Mouse (Mus musculus): ENCODE data around the gene Plekhg6. TPM values are rescaled to one million over a fixed set of nuclear protein-coding genes. Genes with fewer than 3 reads are reported as not detected.

Plekhg6 gene
- polyA plus RNA-seq, 1 experiment from 2014 or later, result 3.4 TPM

DNA sequence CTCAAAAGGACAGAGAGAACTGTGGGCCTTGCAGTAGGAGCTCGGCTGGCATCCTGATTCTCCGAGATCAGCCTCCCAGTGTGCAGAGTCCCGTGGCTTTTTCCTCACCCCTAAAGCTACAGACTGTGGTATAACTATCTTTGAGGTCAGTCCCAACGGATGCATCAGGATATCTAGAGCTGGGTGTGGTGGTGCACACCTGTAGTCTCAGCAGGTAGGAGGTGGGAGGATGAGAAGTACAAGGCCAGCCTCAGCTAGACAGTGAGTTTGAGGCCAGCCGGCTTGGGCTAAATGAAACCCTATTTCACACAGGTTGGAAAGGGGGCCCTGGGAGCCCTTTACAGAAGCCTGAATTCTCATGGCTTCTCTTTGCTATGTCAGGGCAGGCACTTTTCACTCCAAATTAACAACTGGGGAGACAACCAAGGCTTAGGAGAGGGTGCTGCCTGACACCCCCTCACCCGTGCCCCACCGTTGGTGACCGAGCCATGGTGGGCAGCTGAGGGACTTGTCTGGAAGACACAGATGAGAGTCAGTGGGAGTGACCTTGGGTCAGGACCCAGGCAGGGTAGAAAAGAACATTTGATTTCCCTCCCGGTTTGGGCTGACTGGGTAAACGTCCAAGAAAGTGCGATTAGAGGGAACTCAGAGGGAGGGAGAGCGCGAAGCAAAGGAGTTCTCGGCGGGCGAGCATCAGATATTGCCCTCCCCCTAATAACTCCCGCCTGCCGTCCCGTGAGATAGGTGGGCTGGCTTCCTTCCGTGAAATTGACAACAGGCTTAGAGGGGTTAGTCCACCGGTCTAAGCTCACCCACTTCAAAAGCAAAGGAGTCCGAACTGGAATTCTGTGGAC is 31.6 kb downstream of the Plekhg6 start, which contains the start of gene Tnfrsf1a:
Gene Tnfrsf1a (plus strand): TSS at position 642 of the 854 bp plus-strand sequence.
- peak; percentile 57 for DNase-seq (ENCODE audit: low spot score)
- TF ChIP-seq CTCF (IDR thresholded peaks at IDR 0.05; ENCODE audit: low read depth), result no peak
- Histone ChIP-seq H3K27ac (peak within 1 kb of the TSS; percentile 80), H3K36me3 (ENCODE audit: insufficient read depth, low read length) (no peaks in the 10 kb centered on the region), H3K9me3 (replicated peaks; ENCODE audit: low read length) (no peaks in the 10 kb centered on the region), H3K4me2 (ENCODE audit: low read length) (peak within 1 kb of the TSS; percentile 67), H3K9ac (ENCODE audit: low read depth, low read length) (peak within 1 kb of the TSS; percentile 66), H3K27me3 (ENCODE audit: insufficient read depth, low read length) (no peaks in the 10 kb centered on the region), H3K4me1 (replicated peaks; ENCODE audit: insufficient read depth, low read length) (peaks cover 27% of the 10 kb centered on the region), H3K4me3 (replicated peaks; ENCODE audit: low read depth, low read length) (peak within 1 kb of the TSS; percentile 53)
- ATAC-seq (replicated peaks; ENCODE audit: low FRiP score, low read depth), result no peak
- 7% methylated on average over 22 of the region's 22 CpGs for WGBS

- no peak for DNase-seq (ENCODE audit: low spot score)
- ATAC-seq (replicated peaks; ENCODE audit: low FRiP score, low read depth), result no peak; the same call in 1 of the 2 replicates
- no peak for TF ChIP-seq CTCF (IDR thresholded peaks at IDR 0.05; ENCODE audit: low read depth)
- H3K4me3 ChIP-seq (replicated peaks; ENCODE audit: low read depth, low read length), result no peak overlapping the region
- H3K27ac ChIP-seq, result 0 out of 2 replicates have a peak overlapping the region, but pooled peaks have one; percentile 19
- no peaks in the 10 kb centered on the region for H3K36me3 ChIP-seq (ENCODE audit: insufficient read depth, low read length)
- peaks cover 14% of the 10 kb centered on the region for H3K4me1 ChIP-seq (replicated peaks; ENCODE audit: insufficient read depth, low read length)
- no peaks in the 10 kb centered on the region for H3K9me3 ChIP-seq (replicated peaks; ENCODE audit: low read length)
- H3K27me3 ChIP-seq (ENCODE audit: insufficient read depth, low read length), result no peaks in the 10 kb centered on the region
- H3K4me2 ChIP-seq (ENCODE audit: low read length), result no peak overlapping the region
- 55% methylated on average over 2 of the region's 2 CpGs for WGBS
- H3K9ac ChIP-seq (ENCODE audit: low read depth, low read length), result no peak overlapping the region
Observed at GRCm38 (mm10) chr6:125346029-125346428, 34.6 kb downstream of the Plekhg6 start.

GRCm38 (mm10) chr6:125345625-125346024 is 35.0 kb downstream of the Plekhg6 start:
- H3K4me3 ChIP-seq (replicated peaks; ENCODE audit: low read depth, low read length), result no peak overlapping the region
- no peak for TF ChIP-seq CTCF (IDR thresholded peaks at IDR 0.05; ENCODE audit: low read depth)
- H3K9me3 ChIP-seq (replicated peaks; ENCODE audit: low read length), result no peaks in the 10 kb centered on the region
- peaks cover 11% of the 10 kb centered on the region; the same call in 1 of the 2 replicates for H3K4me1 ChIP-seq (replicated peaks; ENCODE audit: insufficient read depth, low read length)
- 0 out of 2 replicates have a peak overlapping the region, but pooled peaks have one; percentile 19 for H3K27ac ChIP-seq
- H3K27me3 ChIP-seq (ENCODE audit: insufficient read depth, low read length), result no peaks in the 10 kb centered on the region
- H3K4me2 ChIP-seq (ENCODE audit: low read length), result no peak overlapping the region
- ATAC-seq (replicated peaks; ENCODE audit: low FRiP score, low read depth), result no peak
- 65% methylated on average over 1 of the region's 1 CpGs for WGBS
- no peak for DNase-seq (ENCODE audit: low spot score)
- H3K9ac ChIP-seq (ENCODE audit: low read depth, low read length), result no peak overlapping the region
- no peaks in the 10 kb centered on the region for H3K36me3 ChIP-seq (ENCODE audit: insufficient read depth, low read length)

DNA sequence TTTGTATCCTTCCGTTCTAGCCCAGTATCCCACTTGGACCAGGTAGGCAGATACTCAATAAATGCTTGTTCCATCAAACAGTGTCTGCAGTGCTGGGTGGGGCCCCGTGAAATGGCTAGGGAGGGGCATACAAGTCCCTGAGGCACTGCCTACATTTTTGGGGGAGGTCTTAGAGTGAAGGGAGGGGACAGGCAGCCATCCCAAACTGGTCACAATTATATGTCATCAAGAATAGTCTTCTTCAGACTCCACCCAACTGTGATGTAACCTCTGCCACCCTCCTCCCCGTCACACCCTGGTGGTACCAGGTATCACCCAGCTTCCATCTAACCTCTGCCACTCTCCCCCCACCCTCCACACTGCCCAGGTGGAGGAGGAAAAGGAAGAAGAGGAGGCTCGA is 35.7 kb downstream of the Plekhg6 start:
- ATAC-seq (replicated peaks; ENCODE audit: low FRiP score, low read depth), result no peak
- no peak overlapping the region for H3K4me2 ChIP-seq (ENCODE audit: low read length)
- no peak overlapping the region for H3K4me3 ChIP-seq (replicated peaks; ENCODE audit: low read depth, low read length)
- H3K27ac ChIP-seq, result no peak overlapping the region
- WGBS, result 65% methylated on average over 4 of the region's 4 CpGs
- no peak for TF ChIP-seq CTCF (IDR thresholded peaks at IDR 0.05; ENCODE audit: low read depth)
- no peak overlapping the region for H3K9ac ChIP-seq (ENCODE audit: low read depth, low read length)
- no peaks in the 10 kb centered on the region for H3K36me3 ChIP-seq (ENCODE audit: insufficient read depth, low read length)
- H3K27me3 ChIP-seq (ENCODE audit: insufficient read depth, low read length), result no peaks in the 10 kb centered on the region
- H3K4me1 ChIP-seq (replicated peaks; ENCODE audit: insufficient read depth, low read length), result peaks cover 11% of the 10 kb centered on the region; the same call in 1 of the 2 replicates
- no peak for DNase-seq (ENCODE audit: low spot score)
- no peaks in the 10 kb centered on the region for H3K9me3 ChIP-seq (replicated peaks; ENCODE audit: low read length)

DNA sequence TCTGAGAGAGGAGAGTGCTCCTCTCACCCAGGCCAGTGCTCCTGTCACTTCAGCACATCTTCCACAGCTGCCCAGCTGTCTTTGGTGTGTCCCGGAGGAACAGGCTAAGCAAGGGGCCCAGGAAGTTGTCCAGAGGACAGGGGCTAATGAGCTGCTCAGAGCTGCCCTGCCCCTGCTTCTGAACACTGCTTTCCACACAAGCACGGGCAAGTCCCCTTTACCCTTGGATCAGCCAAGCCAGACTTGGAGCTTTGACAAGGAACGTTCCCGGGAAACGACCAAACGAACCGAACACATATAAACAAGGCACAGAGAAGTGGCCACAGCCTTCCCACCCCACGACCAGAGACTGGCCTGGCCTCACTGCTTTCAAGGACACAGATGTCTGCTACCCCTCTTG is 36.5 kb downstream of the Plekhg6 start:
- Histone ChIP-seq H3K4me3 (replicated peaks; ENCODE audit: low read depth, low read length) (no peak overlapping the region), H3K4me1 (replicated peaks; ENCODE audit: insufficient read depth, low read length) (peaks cover 11% of the 10 kb centered on the region; the same call in 1 of the 2 replicates), H3K27ac (peak overlapping the region; percentile 36; the same call in 1 of the 2 replicates), H3K9ac (ENCODE audit: low read depth, low read length) (no peak overlapping the region), H3K27me3 (ENCODE audit: insufficient read depth, low read length) (no peaks in the 10 kb centered on the region), H3K9me3 (replicated peaks; ENCODE audit: low read length) (no peaks in the 10 kb centered on the region), H3K4me2 (ENCODE audit: low read length) (no peak overlapping the region), H3K36me3 (ENCODE audit: insufficient read depth, low read length) (no peaks in the 10 kb centered on the region)
- no peak for TF ChIP-seq CTCF (IDR thresholded peaks at IDR 0.05; ENCODE audit: low read depth)
- no peak for ATAC-seq (replicated peaks; ENCODE audit: low FRiP score, low read depth)
- DNase-seq (ENCODE audit: low spot score), result no peak
- WGBS, result 11% methylated on average over 8 of the region's 8 CpGs

GRCm38 (mm10) chr6:125342198-125342597 is 38.4 kb downstream of the Plekhg6 start:
- no peak overlapping the region for H3K4me3 ChIP-seq (replicated peaks; ENCODE audit: low read depth, low read length)
- H3K9me3 ChIP-seq (replicated peaks; ENCODE audit: low read length), result no peaks in the 10 kb centered on the region
- H3K27me3 ChIP-seq (ENCODE audit: insufficient read depth, low read length), result no peaks in the 10 kb centered on the region
- no peak overlapping the region for H3K27ac ChIP-seq
- ATAC-seq (replicated peaks; ENCODE audit: low FRiP score, low read depth), result no peak
- no peak overlapping the region for H3K9ac ChIP-seq (ENCODE audit: low read depth, low read length)
- DNase-seq (ENCODE audit: low spot score), result no peak
- no peaks in the 10 kb centered on the region for H3K36me3 ChIP-seq (ENCODE audit: insufficient read depth, low read length)
- H3K4me2 ChIP-seq (ENCODE audit: low read length), result no peak overlapping the region
- TF ChIP-seq CTCF (IDR thresholded peaks at IDR 0.05; ENCODE audit: low read depth), result no peak
- WGBS, result 81% methylated on average over 3 of the region's 3 CpGs
- 0 out of 2 replicates have a peak, but pooled peaks cover 6% of the 10 kb centered on the region for H3K4me1 ChIP-seq (replicated peaks; ENCODE audit: insufficient read depth, low read length)
